Mouse (Mus musculus) adrenal gland, postnatal 10 days (tissue): Measurements from ENCODE around the gene Mtf2. TPM values are rescaled to one million over a fixed set of nuclear protein-coding genes. Genes with fewer than 3 reads are reported as not detected.
A peak's percentile ranks its signal among the peaks of the same experiment; 100 is the strongest.
"Not testable (repeated sequence)": the region's sequence is repeated elsewhere in the genome, so short reads cannot be mapped to it uniquely, and the experiment has no call there.

Experiments used
- DNase-seq: peaks from one replicate; pipeline ENCODE4 v3.0.0; 2021; ENCODE audit warnings: mixed read lengths
- long read RNA-seq, 2 experiments: library from polyadenylated mRNA; stranded (forward); transcript quantifications; one replicate each; pipeline ENCODE4 v2.0.0; 2021
- total RNA-seq, 2 experiments: library from RNA; stranded (reverse); gene quantifications; 2 replicates each; pipeline ENCODE4 v1.2.3; 2021

The Mtf2 gene
- total RNA-seq = 10 to 100 TPM; 22.2 to 32.3 TPM
- long read RNA-seq, experiment 1, full-length matches to known transcripts = 3 of 22 reads
- long read RNA-seq, experiment 1, partial matches to known transcripts = 9 of 22 reads
- long read RNA-seq, experiment 1, other reads (novel, unspliced or antisense) = 10 of 22 reads
- long read RNA-seq, experiment 2, full-length matches to known transcripts = 3 of 15 reads
- long read RNA-seq, experiment 2, partial matches to known transcripts = 3 of 15 reads
- long read RNA-seq, experiment 2, other reads (novel, unspliced or antisense) = 9 of 15 reads

DNA sequence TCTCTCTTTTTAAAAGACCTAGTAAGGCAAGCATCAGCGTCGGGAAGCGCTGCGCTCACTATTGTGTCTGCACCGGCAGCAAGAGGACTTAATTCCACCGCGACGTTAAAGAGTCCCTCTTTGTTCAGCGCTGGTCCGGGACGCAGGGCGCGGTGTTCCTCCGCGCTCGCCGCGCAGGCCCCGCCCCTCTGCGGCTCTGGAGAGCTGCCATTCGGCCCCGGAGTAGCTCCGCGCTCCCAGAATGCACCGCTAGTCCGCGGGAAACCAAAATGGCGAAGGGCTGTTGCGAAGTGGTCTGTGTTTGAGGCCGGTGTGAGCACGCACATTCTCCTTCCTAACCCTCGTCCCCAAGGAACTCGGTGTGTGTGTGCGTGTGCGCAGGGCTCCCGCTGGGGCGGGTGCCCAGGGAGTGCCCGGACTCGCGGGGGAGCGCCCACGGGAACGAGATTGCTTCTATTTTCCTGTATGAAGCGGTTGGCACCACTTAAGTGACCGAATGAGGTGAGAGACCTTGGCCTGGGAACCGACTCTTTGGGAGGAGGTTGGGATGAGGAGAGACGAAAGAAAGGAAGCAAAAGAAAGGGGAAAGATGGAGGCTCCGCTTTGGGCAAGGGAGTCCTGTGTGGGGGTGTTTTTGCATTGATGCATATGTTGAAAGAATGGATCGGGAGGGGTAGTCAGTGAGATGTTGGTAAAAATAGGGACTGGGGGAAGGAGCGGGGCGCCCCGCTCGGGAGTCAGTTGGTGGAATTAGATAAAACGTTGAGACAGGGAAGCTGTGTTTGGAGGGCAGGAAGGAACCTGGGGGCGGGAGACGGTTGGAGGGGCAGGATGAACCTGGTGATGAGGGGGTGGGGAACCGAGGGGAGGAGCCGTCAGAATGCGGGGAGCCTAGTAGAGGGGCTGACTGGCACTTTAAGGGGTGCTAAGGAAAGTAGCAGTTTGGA, at the start of gene Mtf2:
Gene Mtf2 (plus strand): TSS at position 210 of the 947 bp plus-strand sequence.
- DNase-seq = peak; percentile 98

- no peak for DNase-seq
Observed at GRCm38 (mm10) chr5:108017232-108017631, 48.2 kb upstream of the Mtf2 start.

GRCm38 (mm10) chr5:108019367-108019766, 46.1 kb upstream of the Mtf2 start:
- no peak for DNase-seq

- DNase-seq = no peak
Observed at GRCm38 (mm10) chr5:108021346-108021745, 44.1 kb upstream of the Mtf2 start.

GRCm38 (mm10) chr5:108028230-108028629, 37.2 kb upstream of the Mtf2 start:
- DNase-seq = no peak

- DNase-seq = not testable (repeated sequence)
Observed at GRCm38 (mm10) chr5:108028797-108029536, 36.5 kb upstream of the Mtf2 start.

GRCm38 (mm10) chr5:108029968-108030367, 35.5 kb upstream of the Mtf2 start:
- peak; percentile 35 for DNase-seq

DNA sequence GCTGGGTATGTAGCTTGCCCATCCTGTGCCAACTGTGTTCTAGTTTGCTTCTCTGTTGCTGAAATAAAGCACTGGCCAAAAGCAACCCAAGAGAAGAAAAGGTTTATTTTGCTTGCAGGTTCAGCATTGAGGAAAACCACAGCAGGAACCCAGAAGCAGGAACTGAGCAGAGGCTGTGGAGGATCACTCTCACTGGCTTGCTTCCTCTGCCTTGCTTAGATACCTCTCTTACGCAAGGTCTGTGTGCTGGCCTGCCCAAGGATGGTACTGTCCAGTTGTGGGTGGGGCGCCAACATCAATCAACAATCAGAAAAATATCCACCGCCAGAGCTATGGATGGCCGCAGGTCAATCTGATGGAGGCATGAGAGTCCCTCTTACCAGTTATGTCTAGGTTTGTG, 34.2 kb upstream of the Mtf2 start:
- no peak for DNase-seq

DNA sequence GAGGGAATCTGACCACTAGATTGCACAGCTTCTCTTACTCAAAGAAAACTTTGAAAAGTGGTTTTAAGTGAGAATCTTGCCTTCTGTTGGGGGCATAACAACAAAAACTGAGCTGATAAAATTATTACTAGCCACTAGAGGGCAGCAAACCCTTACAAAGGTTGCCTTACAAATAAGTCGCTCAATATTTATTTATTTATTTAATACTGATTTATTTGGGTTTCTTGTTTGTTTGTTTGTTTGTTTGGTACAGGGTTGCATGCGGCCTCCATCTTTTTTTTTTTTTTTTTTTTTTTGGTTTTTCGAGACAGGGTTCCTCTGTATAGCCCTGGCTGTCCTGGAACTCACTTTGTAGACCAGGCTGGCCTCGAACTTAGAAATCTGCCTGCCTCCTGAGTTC, 31.3 kb upstream of the Mtf2 start:
- DNase-seq = peak; percentile 11

DNA sequence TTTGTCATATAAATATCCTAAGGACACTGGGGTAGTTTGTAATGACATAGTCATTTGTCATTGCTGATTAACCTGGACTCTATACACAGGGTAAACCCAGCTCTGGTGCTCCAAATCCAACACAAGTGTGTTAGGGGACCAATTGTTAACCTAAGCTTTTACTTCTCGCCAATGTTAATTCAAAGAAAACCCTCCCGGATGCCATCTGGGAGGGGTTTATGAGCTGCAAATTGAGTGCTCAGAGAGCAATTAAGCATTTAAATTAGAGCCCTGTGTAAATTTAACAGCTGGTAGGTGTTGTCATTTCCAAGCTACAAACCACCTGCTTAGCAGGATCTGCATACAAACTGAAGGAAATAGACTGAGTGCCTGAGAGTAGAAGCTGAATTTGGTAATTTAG, 30.0 kb upstream of the Mtf2 start:
- DNase-seq = no peak

- no peak for DNase-seq
Observed at GRCm38 (mm10) chr5:108042061-108042460, 23.4 kb upstream of the Mtf2 start.

- no peak for DNase-seq
Observed at GRCm38 (mm10) chr5:108043908-108044307, 21.6 kb upstream of the Mtf2 start.

GRCm38 (mm10) chr5:108049711-108050268, 15.7 kb upstream of the Mtf2 start:
- no peak for DNase-seq

DNA sequence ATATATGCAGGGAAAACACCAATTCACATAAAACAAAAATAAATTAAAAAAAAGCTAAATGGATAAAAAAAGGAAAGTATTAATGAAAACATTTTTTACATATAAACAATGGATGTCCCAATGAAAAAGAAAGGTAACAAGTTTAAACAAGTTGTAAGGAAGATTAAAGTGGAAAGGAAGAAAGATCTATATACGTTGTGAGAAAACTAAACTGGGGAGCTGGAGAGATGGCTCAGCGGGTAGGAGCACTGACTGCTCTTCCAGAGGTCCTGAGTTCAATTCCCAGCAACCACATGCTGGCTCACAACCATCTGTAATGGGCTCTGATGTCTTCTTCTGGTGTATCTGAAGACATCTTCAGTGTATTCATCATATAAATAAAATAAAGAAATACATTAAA, 14.4 kb upstream of the Mtf2 start:
- no peak for DNase-seq

DNA sequence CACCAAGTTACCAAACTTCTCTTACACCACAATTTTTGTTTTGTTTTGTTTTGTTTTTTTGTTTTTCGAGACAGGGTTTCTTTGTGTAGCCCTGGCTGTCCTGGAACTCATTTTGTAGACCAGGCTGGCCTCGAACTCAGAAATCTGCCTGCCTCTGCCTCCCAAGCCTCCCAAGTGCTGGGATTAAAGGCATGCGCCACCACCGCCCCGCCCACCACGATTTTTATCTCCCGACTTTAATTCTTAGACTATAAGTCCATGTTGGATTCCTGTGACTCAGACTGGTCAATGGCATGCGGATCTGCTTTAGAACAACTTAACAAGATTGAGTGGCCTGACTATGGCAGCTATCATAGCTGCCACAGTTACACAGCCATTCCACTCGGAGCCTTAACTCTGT, 13.7 kb upstream of the Mtf2 start:
- not testable (repeated sequence) for DNase-seq

- DNase-seq = no peak
Observed at GRCm38 (mm10) chr5:108052200-108052599, 13.3 kb upstream of the Mtf2 start.

- DNase-seq = no peak
Observed at GRCm38 (mm10) chr5:108053566-108053965, 11.9 kb upstream of the Mtf2 start.

- no peak for DNase-seq
Observed at GRCm38 (mm10) chr5:108060413-108060812, 5.1 kb upstream of the Mtf2 start.

GRCm38 (mm10) chr5:108072301-108072700, 6.8 kb downstream of the Mtf2 start:
- DNase-seq = no peak

DNA sequence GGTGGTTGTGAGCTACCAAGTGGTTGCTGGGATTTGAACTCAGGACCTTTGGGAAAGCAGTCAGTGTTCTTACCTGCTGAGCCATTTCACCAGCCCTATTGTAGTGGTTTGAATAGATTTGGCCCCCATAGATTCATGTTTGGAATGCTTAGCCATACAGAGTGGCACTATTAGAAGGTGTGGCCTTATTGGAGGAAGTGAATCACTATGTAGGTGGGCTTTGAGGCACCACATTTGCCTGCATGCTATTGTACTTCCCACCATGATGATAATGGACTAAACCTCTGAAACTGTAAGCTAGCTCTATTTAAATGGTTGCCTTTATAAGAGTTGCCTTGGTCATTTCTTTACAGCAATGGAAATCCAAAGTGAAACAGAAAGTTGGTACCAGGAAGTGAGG, 10.8 kb downstream of the Mtf2 start:
- DNase-seq = no peak

DNA sequence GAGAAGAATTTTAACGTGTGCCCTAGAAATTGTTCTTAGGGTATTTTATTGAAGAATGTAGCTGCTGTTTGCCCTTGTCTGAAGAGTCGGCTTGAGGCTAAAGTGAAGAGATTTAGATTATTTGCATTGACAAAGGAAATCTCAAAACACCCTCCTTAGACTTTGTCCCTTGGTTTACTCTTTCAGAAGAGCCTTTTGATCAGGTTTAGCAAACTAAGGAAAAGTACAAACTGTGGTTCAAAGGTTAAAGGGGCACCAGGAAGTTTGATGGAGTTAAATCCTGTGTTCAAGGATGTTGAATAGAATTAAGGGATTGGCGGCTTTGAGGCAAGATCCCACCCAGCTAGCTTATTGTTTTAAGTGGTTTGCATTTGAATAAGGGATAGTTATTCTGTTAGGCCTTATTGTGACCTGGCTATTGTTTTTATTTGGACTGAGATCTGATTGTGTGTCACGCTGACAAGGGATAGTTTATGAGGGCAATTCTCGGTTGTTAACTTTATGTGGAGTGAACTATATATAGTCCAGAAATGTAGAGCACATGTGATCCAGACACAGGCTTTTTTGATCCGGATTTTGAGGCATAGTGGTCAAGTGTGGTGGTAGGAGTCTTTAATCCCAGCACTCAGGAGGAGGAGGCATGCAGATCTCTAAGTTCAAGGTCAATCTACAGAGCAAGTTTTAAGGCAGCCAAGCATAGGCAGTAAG, 11.5 kb downstream of the Mtf2 start:
- DNase-seq = no peak

GRCm38 (mm10) chr5:108079603-108080002, 14.1 kb downstream of the Mtf2 start:
- DNase-seq = no peak
